Mouse (Mus musculus) spleen, postnatal 10 days (tissue): ENCODE measurements around the gene Pafah1b3.

Source experiments
- DNase-seq, 2 experiments: peaks; one replicate each; pipeline ENCODE4 v3.0.0; 2021 to 2022; ENCODE audit warnings: low spot score in 2 of 2

Pafah1b3 gene

GRCm38 (mm10) chr7:25305956-25306613, 8.3 kb upstream of the Pafah1b3 start, which contains the start of gene Tmem145:
Gene Tmem145 (plus strand): TSS chr7:25306106.
- peak in 1 of 2 experiments; percentile 57 for DNase-seq

- DNase-seq = no peak
These were observed 7.7 kb upstream of the Pafah1b3 start for GRCm38 (mm10) chr7:25305481-25305880.

- no peak for DNase-seq
These were observed 5.9 kb upstream of the Pafah1b3 start for GRCm38 (mm10) chr7:25303685-25304006.

- no peak for DNase-seq
These were observed 5.4 kb upstream of the Pafah1b3 start for GRCm38 (mm10) chr7:25303003-25303684.

GRCm38 (mm10) chr7:25301063-25301462, 3.3 kb upstream of the Pafah1b3 start, which contains the start of gene Prr19:
Gene Prr19 (plus strand): TSS chr7:25301411.
- no peak for DNase-seq

GRCm38 (mm10) chr7:25296945-25297453, 787 bp downstream of the Pafah1b3 start:
- peak; percentile 37 to 77 for DNase-seq

- no peak for DNase-seq
These were observed 2.6 kb downstream of the Pafah1b3 start for GRCm38 (mm10) chr7:25294960-25295722.

- DNase-seq = no peak
These were observed 3.3 kb downstream of the Pafah1b3 start for GRCm38 (mm10) chr7:25294495-25294894.

- peak in 1 of 2 experiments; percentile 14 for DNase-seq
These were observed 4.5 kb downstream of the Pafah1b3 start for GRCm38 (mm10) chr7:25293191-25293739.

GRCm38 (mm10) chr7:25292107-25292506, 5.7 kb downstream of the Pafah1b3 start:
- peak in 1 of 2 experiments; percentile 13 for DNase-seq

GRCm38 (mm10) chr7:25290911-25291310, 6.9 kb downstream of the Pafah1b3 start:
- peak; percentile 34 to 64 for DNase-seq

GRCm38 (mm10) chr7:25290463-25290862, 7.3 kb downstream of the Pafah1b3 start:
- no peak for DNase-seq

GRCm38 (mm10) chr7:25289925-25290324, 7.9 kb downstream of the Pafah1b3 start:
- no peak for DNase-seq

- DNase-seq = no peak
These were observed 9.1 kb downstream of the Pafah1b3 start for GRCm38 (mm10) chr7:25288721-25289120.

GRCm38 (mm10) chr7:25288011-25288410, 9.8 kb downstream of the Pafah1b3 start:
- no peak for DNase-seq

- DNase-seq = peak in 1 of 2 experiments; percentile 15
These were observed 10.8 kb downstream of the Pafah1b3 start for GRCm38 (mm10) chr7:25286989-25287388.

- DNase-seq = no peak
These were observed 12.1 kb downstream of the Pafah1b3 start for GRCm38 (mm10) chr7:25285511-25286238.

GRCm38 (mm10) chr7:25284766-25285165, 13.0 kb downstream of the Pafah1b3 start:
- no peak for DNase-seq

GRCm38 (mm10) chr7:25284171-25284570, 13.6 kb downstream of the Pafah1b3 start:
- DNase-seq = no peak

- peak in 1 of 2 experiments; percentile 40 for DNase-seq
These were observed 14.1 kb downstream of the Pafah1b3 start for GRCm38 (mm10) chr7:25283637-25284036.

- peak; percentile 66 to 74 for DNase-seq
These were observed 15.0 kb downstream of the Pafah1b3 start for GRCm38 (mm10) chr7:25282731-25283211.
